Mouse (Mus musculus): Measurements from ENCODE around the gene Dpyd. TPM values are rescaled to one million over a fixed set of nuclear protein-coding genes. Genes with fewer than 3 reads are reported as not detected.
A peak's percentile ranks its signal among the peaks of the same experiment; 100 is the strongest.

The Dpyd gene
- total and polyA plus RNA-seq, 2 experiments from 2014 or later = 3.7 to 4.1 TPM

- no peak overlapping the region for H3K27ac ChIP-seq
- H3K27me3 ChIP-seq (ENCODE audit: insufficient read depth, low read length) = no peaks in the 10 kb centered on the region
- no peak overlapping the region for H3K4me2 ChIP-seq (ENCODE audit: low read depth, low read length)
- ATAC-seq = no peak
- no peak for DNase-seq (ENCODE audit: low spot score)
- H3K4me3 ChIP-seq (ENCODE audit: low read length) = no peak overlapping the region
- TF ChIP-seq CTCF (IDR thresholded peaks at IDR 0.05; ENCODE audit: low read depth) = no peak
- H3K36me3 ChIP-seq (ENCODE audit: insufficient read depth, low read length) = no peaks in the 10 kb centered on the region
- no peaks in the 10 kb centered on the region for H3K9me3 ChIP-seq (ENCODE audit: low read length)
- no peaks in the 10 kb centered on the region for H3K4me1 ChIP-seq (ENCODE audit: insufficient read depth, low read length)
- no peak overlapping the region for H3K9ac ChIP-seq (replicated peaks; ENCODE audit: low read length)
- 75% methylated on average over 1 of the region's 1 CpGs for WGBS
These were observed 582.9 kb downstream of the Dpyd start for GRCm38 (mm10) chr3:119144788-119145187.

GRCm38 (mm10) chr3:119154604-119155444, 592.9 kb downstream of the Dpyd start:
- ATAC-seq (peak; percentile 87), DNase-seq (ENCODE audit: low spot score) (peak; percentile 60)
- Histone ChIP-seq H3K9ac (replicated peaks; ENCODE audit: low read length) (peak overlapping the region; percentile 9; the same call in 1 of the 2 replicates), H3K4me1 (ENCODE audit: insufficient read depth, low read length) (0 out of 2 replicates have a peak, but pooled peaks cover 6% of the 10 kb centered on the region), H3K9me3 (ENCODE audit: low read length) (no peaks in the 10 kb centered on the region), H3K27me3 (ENCODE audit: insufficient read depth, low read length) (no peaks in the 10 kb centered on the region), H3K27ac (no peak overlapping the region), H3K36me3 (ENCODE audit: insufficient read depth, low read length) (no peaks in the 10 kb centered on the region), H3K4me3 (ENCODE audit: low read length) (peak overlapping the region; percentile 33), H3K4me2 (ENCODE audit: low read depth, low read length) (peak overlapping the region; percentile 55)
- 8% methylated on average over 17 of the region's 17 CpGs for WGBS
- no peak for TF ChIP-seq CTCF (IDR thresholded peaks at IDR 0.05; ENCODE audit: low read depth)

GRCm38 (mm10) chr3:119158670-119159069, 596.7 kb downstream of the Dpyd start:
- H3K4me3 ChIP-seq (ENCODE audit: low read length) = no peak overlapping the region
- ATAC-seq (no peak), DNase-seq (ENCODE audit: low spot score) (no peak)
- no peaks in the 10 kb centered on the region for H3K36me3 ChIP-seq (ENCODE audit: insufficient read depth, low read length)
- H3K4me2 ChIP-seq (ENCODE audit: low read depth, low read length) = no peak overlapping the region
- 88% methylated on average over 4 of the region's 4 CpGs for WGBS
- H3K9ac ChIP-seq (replicated peaks; ENCODE audit: low read length) = no peak overlapping the region
- no peak overlapping the region for H3K27ac ChIP-seq
- no peaks in the 10 kb centered on the region for H3K27me3 ChIP-seq (ENCODE audit: insufficient read depth, low read length)
- H3K4me1 ChIP-seq (ENCODE audit: insufficient read depth, low read length) = 0 out of 2 replicates have a peak, but pooled peaks cover 6% of the 10 kb centered on the region
- TF ChIP-seq CTCF (IDR thresholded peaks at IDR 0.05; ENCODE audit: low read depth) = no peak
- no peaks in the 10 kb centered on the region for H3K9me3 ChIP-seq (ENCODE audit: low read length)

- 31% methylated on average over 6 of the region's 6 CpGs for WGBS
- Histone ChIP-seq H3K36me3 (ENCODE audit: insufficient read depth, low read length) (no peaks in the 10 kb centered on the region), H3K27me3 (ENCODE audit: insufficient read depth, low read length) (no peaks in the 10 kb centered on the region), H3K9me3 (ENCODE audit: low read length) (no peaks in the 10 kb centered on the region), H3K4me3 (ENCODE audit: low read length) (no peak overlapping the region), H3K9ac (replicated peaks; ENCODE audit: low read length) (no peak overlapping the region), H3K4me1 (ENCODE audit: insufficient read depth, low read length) (no peaks in the 10 kb centered on the region), H3K27ac (no peak overlapping the region), H3K4me2 (ENCODE audit: low read depth, low read length) (no peak overlapping the region)
- no peak for DNase-seq (ENCODE audit: low spot score)
- ATAC-seq = no peak
- TF ChIP-seq CTCF (IDR thresholded peaks at IDR 0.05; ENCODE audit: low read depth) = no peak
These were observed 603.8 kb downstream of the Dpyd start for GRCm38 (mm10) chr3:119165691-119166090.

- ATAC-seq = no peak
These were observed 606.2 kb downstream of the Dpyd start for GRCm38 (mm10) chr3:119168166-119168565.

GRCm38 (mm10) chr3:119168661-119169060, 606.7 kb downstream of the Dpyd start:
- no peak overlapping the region for H3K4me3 ChIP-seq (ENCODE audit: low read length)
- ATAC-seq (no peak), DNase-seq (ENCODE audit: low spot score) (no peak)
- WGBS = 36% methylated on average over 1 of the region's 1 CpGs
- H3K4me2 ChIP-seq (ENCODE audit: low read depth, low read length) = no peak overlapping the region
- no peaks in the 10 kb centered on the region for H3K27me3 ChIP-seq (ENCODE audit: insufficient read depth, low read length)
- H3K4me1 ChIP-seq (ENCODE audit: insufficient read depth, low read length) = no peaks in the 10 kb centered on the region
- no peak overlapping the region for H3K9ac ChIP-seq (replicated peaks; ENCODE audit: low read length)
- no peaks in the 10 kb centered on the region for H3K36me3 ChIP-seq (ENCODE audit: insufficient read depth, low read length)
- no peak for TF ChIP-seq CTCF (IDR thresholded peaks at IDR 0.05; ENCODE audit: low read depth)
- no peak overlapping the region for H3K27ac ChIP-seq
- H3K9me3 ChIP-seq (ENCODE audit: low read length) = no peaks in the 10 kb centered on the region

More at GRCm38 (mm10) chr3:119168166-119168565, 606.2 kb downstream of the Dpyd start:
- Histone ChIP-seq H3K4me1 (ENCODE audit: insufficient read depth, low read length) (no peaks in the 10 kb centered on the region), H3K36me3 (ENCODE audit: insufficient read depth, low read length) (no peaks in the 10 kb centered on the region), H3K4me3 (ENCODE audit: low read length) (no peak overlapping the region), H3K27me3 (ENCODE audit: insufficient read depth, low read length) (no peaks in the 10 kb centered on the region), H3K27ac (no peak overlapping the region), H3K9ac (replicated peaks; ENCODE audit: low read length) (no peak overlapping the region), H3K4me2 (ENCODE audit: low read depth, low read length) (no peak overlapping the region), H3K9me3 (ENCODE audit: low read length) (no peaks in the 10 kb centered on the region)
- no peak for DNase-seq (ENCODE audit: low spot score)
- 49% methylated on average over 2 of the region's 2 CpGs for WGBS
- no peak for TF ChIP-seq CTCF (IDR thresholded peaks at IDR 0.05; ENCODE audit: low read depth)

GRCm38 (mm10) chr3:119183261-119183660, 621.3 kb downstream of the Dpyd start:
- no peaks in the 10 kb centered on the region for H3K36me3 ChIP-seq (ENCODE audit: insufficient read depth, low read length)
- no peak overlapping the region for H3K4me2 ChIP-seq (ENCODE audit: low read depth, low read length)
- no peak overlapping the region for H3K9ac ChIP-seq (replicated peaks; ENCODE audit: low read length)
- no peak overlapping the region for H3K4me3 ChIP-seq (ENCODE audit: low read length)
- H3K27ac ChIP-seq = no peak overlapping the region
- WGBS = 90% methylated on average over 3 of the region's 3 CpGs
- no peaks in the 10 kb centered on the region for H3K9me3 ChIP-seq (ENCODE audit: low read length)
- ATAC-seq (no peak), DNase-seq (ENCODE audit: low spot score) (no peak)
- H3K4me1 ChIP-seq (ENCODE audit: insufficient read depth, low read length) = no peaks in the 10 kb centered on the region
- no peak for TF ChIP-seq CTCF (IDR thresholded peaks at IDR 0.05; ENCODE audit: low read depth)
- H3K27me3 ChIP-seq (ENCODE audit: insufficient read depth, low read length) = no peaks in the 10 kb centered on the region

Data from hindbrain, postnatal 0 days (tissue).